Mouse (Mus musculus): ENCODE measurements around the gene Bcar1. TPM values are rescaled to one million over a fixed set of nuclear protein-coding genes. Genes with fewer than 3 reads are reported as not detected.

Bcar1 gene
- polyA plus RNA-seq, 1 experiment from 2014 or later = 38.5 TPM

DNA sequence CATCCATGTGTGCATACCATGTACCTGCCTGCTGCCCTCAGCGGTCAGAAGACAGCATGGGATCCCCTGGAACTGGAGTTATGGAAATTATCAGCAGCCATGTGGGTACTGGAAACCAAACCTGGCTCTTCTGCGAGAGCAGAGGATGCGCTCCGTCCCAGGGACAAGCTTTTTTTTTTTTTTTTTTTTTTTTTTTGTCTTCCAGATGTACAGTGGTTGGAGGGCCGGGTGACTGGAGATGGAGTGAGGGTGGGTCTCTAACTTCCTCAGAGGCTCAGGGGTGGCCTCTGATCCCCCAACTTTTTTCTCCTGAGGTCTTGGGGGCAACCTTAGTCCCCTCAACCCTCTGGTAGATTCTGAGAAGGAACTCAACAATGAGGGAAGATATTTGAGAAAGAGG lies 1.5 kb upstream of the Bcar1 start:
- no peaks in the 10 kb centered on the region for H3K9me3 ChIP-seq (replicated peaks; ENCODE audit: control insufficient read depth, low read length)
- H3K4me1 ChIP-seq (ENCODE audit: control insufficient read depth, insufficient read depth, low read length) = peaks cover 60% of the 10 kb centered on the region
- peak overlapping the region; percentile 25; the same call in 1 of the 2 replicates for H3K4me3 ChIP-seq (replicated peaks; ENCODE audit: low read length)
- H3K9ac ChIP-seq (ENCODE audit: low read length) = peak overlapping the region; percentile 59
- no peaks in the 10 kb centered on the region for H3K36me3 ChIP-seq (ENCODE audit: control insufficient read depth, insufficient read depth, low read length)
- no peak for ATAC-seq (ENCODE audit: insufficient read depth, low FRiP score)
- peak overlapping the region; percentile 90 for H3K27ac ChIP-seq (ENCODE audit: low read length)
- peak overlapping the region; percentile 49 for H3K4me2 ChIP-seq (ENCODE audit: low read depth, low read length)
- H3K27me3 ChIP-seq (ENCODE audit: control insufficient read depth, insufficient read depth, low read length) = no peaks in the 10 kb centered on the region
- WGBS = 67% methylated on average over 5 of the region's 5 CpGs

DNA sequence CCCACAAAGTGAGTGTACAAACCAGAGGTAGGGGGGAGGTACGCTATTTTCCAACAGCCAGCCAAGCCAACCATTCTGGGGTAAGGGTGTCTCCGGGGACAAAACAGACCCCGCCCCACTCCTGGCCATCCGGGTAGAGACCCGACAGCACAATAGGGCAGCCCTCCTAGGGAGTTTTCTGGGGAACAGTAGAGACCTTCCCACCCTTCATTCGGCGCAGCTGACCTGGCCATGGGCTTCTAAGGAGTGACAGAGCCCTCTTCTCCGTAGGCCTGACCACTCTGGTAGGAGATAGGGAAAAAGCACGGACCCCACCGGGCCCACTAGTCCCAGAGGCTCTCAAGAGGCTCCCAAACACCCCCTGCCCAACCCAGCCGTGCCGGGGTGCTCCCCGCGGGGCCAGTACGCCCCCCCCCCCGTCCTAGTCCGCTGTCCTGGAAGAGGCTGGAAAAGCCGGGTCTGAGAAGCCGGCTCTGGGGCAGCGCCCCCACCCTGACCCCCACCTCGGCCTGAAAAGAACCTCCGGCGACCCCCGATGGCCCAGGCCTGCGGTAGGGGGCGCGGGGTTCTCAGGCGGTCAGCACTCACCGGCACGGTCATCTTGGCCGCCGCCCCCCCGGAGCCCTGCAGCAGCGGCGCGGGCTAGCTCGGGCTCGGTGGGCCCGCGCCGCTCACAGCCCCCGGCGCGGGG lies 363 bp downstream of the Bcar1 start:
- peak overlapping the region; percentile 87 for H3K4me3 ChIP-seq (replicated peaks; ENCODE audit: low read length)
- peak overlapping the region; percentile 80 for H3K4me2 ChIP-seq (ENCODE audit: low read depth, low read length)
- peak overlapping the region; percentile 94 for H3K9ac ChIP-seq (ENCODE audit: low read length)
- H3K27ac ChIP-seq (ENCODE audit: low read length) = peak overlapping the region; percentile 90
- H3K27me3 ChIP-seq (ENCODE audit: control insufficient read depth, insufficient read depth, low read length) = no peaks in the 10 kb centered on the region
- 0% methylated on average over 43 of the region's 44 CpGs for WGBS
- peaks cover 69% of the 10 kb centered on the region for H3K4me1 ChIP-seq (ENCODE audit: control insufficient read depth, insufficient read depth, low read length)
- no peaks in the 10 kb centered on the region for H3K9me3 ChIP-seq (replicated peaks; ENCODE audit: control insufficient read depth, low read length)
- ATAC-seq (ENCODE audit: insufficient read depth, low FRiP score) = 0 out of 2 replicates have a peak, but pooled peaks have one; percentile 1
- no peaks in the 10 kb centered on the region for H3K36me3 ChIP-seq (ENCODE audit: control insufficient read depth, insufficient read depth, low read length)

DNA sequence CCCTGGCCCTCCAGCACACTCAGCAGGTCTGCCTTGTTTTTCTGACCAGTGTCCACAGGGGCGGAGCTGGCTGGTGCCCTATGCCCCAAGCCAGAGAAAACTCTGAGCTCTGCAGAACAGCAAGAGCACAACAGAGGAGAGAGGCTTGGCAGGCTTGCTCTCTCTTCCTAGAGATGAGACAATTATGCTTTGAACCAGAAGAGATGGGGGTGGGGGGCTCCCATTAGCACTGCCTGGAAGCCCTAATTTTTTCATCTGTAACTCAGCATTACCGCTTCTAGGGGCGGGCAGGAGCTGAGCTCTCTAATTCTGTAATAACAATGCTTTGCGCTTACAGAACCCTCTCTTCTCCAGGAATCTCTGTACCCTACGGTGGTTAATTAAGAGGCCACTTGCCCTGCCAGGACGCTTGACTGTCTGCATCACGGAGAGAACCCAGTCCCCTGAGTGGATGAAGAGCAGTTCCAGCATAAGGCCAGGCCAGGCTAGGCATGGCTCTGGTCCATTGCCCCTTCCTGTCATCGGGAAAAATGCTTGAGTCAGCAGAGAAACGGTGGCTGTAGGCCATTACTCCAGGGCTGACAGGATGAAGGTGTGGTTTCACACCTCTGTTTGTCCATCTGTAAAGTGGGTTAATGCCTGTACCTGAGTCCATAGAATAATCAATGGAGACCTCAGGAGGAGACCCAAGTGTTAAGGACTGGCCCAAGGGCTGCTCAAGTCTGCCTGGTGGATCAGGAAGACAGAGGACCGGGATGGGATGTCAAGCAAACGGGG lies 1.2 kb downstream of the Bcar1 start:
- Histone ChIP-seq H3K9ac (ENCODE audit: low read length) (peak overlapping the region; percentile 94), H3K27ac (ENCODE audit: low read length) (peak overlapping the region; percentile 90), H3K9me3 (replicated peaks; ENCODE audit: control insufficient read depth, low read length) (no peaks in the 10 kb centered on the region), H3K4me2 (ENCODE audit: low read depth, low read length) (peak overlapping the region; percentile 80), H3K4me1 (ENCODE audit: control insufficient read depth, insufficient read depth, low read length) (peaks cover 69% of the 10 kb centered on the region), H3K36me3 (ENCODE audit: control insufficient read depth, insufficient read depth, low read length) (no peaks in the 10 kb centered on the region), H3K27me3 (ENCODE audit: control insufficient read depth, insufficient read depth, low read length) (no peaks in the 10 kb centered on the region), H3K4me3 (replicated peaks; ENCODE audit: low read length) (peak overlapping the region; percentile 87)
- 15% methylated on average over 11 of the region's 11 CpGs for WGBS
- ATAC-seq (ENCODE audit: insufficient read depth, low FRiP score) = no peak

DNA sequence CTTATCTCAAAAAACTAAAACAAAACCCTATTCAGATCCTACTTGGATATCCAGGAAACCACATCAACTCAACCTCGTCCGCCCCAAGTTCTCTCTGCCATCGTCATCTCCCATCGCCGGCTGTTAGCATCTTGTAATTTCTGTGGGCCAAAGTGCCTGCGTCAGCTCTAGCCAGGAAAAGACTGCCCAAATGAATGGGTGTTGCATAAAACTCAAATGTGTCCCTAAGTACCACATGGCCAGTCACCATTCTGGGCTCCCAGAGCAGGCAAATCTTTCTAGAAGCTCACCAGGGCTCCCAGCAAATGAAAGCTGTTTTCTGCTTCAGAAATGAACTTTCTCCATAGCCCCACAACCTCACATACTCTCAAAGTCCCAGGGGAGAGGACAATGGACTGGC lies 2.1 kb downstream of the Bcar1 start:
- WGBS = 60% methylated on average over 6 of the region's 6 CpGs

DNA sequence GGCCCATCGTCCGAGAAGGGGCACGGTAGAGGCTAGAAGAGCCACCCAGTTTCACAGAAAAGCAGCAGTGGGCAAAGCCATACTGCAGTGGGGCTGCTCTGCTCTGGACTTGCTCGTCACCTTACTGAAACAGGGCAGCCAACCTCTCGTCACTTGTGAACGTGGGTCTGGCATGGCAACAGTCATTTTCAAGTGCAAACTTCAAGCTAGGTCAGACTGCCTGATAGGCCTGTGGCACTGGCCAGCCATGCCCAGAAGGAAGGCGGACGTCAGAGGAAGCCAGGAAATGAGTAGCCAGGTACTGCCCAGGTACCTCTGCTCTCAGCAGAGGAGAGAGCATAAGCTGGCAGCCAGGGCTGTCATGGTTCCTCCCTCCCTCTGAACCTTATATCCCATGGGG lies 2.6 kb downstream of the Bcar1 start:
- Histone ChIP-seq H3K27me3 (ENCODE audit: control insufficient read depth, insufficient read depth, low read length) (no peaks in the 10 kb centered on the region), H3K36me3 (ENCODE audit: control insufficient read depth, insufficient read depth, low read length) (no peaks in the 10 kb centered on the region), H3K4me2 (ENCODE audit: low read depth, low read length) (peak overlapping the region; percentile 80), H3K9ac (ENCODE audit: low read length) (peak overlapping the region; percentile 51; the same call in 1 of the 2 replicates), H3K4me3 (replicated peaks; ENCODE audit: low read length) (no peak overlapping the region), H3K27ac (ENCODE audit: low read length) (0 out of 2 replicates have a peak overlapping the region, but pooled peaks have one; percentile 26), H3K4me1 (ENCODE audit: control insufficient read depth, insufficient read depth, low read length) (peaks cover 70% of the 10 kb centered on the region), H3K9me3 (replicated peaks; ENCODE audit: control insufficient read depth, low read length) (no peaks in the 10 kb centered on the region)
- ATAC-seq (ENCODE audit: insufficient read depth, low FRiP score) = no peak
- 75% methylated on average over 8 of the region's 8 CpGs for WGBS

More for the DNA sequence above, 2.1 kb downstream of the Bcar1 start:
- Histone ChIP-seq H3K27ac (ENCODE audit: low read length) (peak overlapping the region; percentile 90; the same call in 1 of the 2 replicates), H3K4me2 (ENCODE audit: low read depth, low read length) (peak overlapping the region; percentile 80), H3K9me3 (replicated peaks; ENCODE audit: control insufficient read depth, low read length) (no peaks in the 10 kb centered on the region), H3K27me3 (ENCODE audit: control insufficient read depth, insufficient read depth, low read length) (no peaks in the 10 kb centered on the region), H3K4me3 (replicated peaks; ENCODE audit: low read length) (0 out of 2 replicates have a peak overlapping the region, but pooled peaks have one; percentile 87), H3K9ac (ENCODE audit: low read length) (peak overlapping the region; percentile 94; the same call in 1 of the 2 replicates), H3K36me3 (ENCODE audit: control insufficient read depth, insufficient read depth, low read length) (no peaks in the 10 kb centered on the region), H3K4me1 (ENCODE audit: control insufficient read depth, insufficient read depth, low read length) (peaks cover 70% of the 10 kb centered on the region)
- no peak for ATAC-seq (ENCODE audit: insufficient read depth, low FRiP score)

DNA sequence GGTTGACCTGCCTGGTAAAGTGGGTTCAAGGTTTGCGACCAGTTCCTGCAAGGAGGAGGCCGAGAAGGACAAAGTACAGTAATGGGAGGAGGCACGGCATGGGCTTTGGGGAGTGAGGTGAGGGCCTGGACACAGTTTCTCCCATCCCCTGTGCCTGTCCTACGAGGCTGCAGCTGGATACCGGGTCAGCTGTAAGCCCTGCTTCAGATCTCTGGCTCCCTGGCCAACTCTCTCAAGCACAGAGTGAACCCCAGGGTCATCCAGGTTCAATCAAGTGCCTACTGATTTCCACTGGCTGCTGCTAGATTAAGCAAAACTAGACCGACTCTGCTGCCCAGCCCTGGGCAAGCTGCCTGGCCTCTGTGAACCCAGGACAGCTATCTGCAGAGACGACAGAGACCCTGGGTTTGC lies 3.3 kb downstream of the Bcar1 start:
- Histone ChIP-seq H3K9me3 (replicated peaks; ENCODE audit: control insufficient read depth, low read length) (no peaks in the 10 kb centered on the region), H3K36me3 (ENCODE audit: control insufficient read depth, insufficient read depth, low read length) (no peaks in the 10 kb centered on the region), H3K9ac (ENCODE audit: low read length) (peak overlapping the region; percentile 51), H3K4me3 (replicated peaks; ENCODE audit: low read length) (no peak overlapping the region), H3K4me1 (ENCODE audit: control insufficient read depth, insufficient read depth, low read length) (peaks cover 71% of the 10 kb centered on the region), H3K27me3 (ENCODE audit: control insufficient read depth, insufficient read depth, low read length) (no peaks in the 10 kb centered on the region), H3K4me2 (ENCODE audit: low read depth, low read length) (no peak overlapping the region), H3K27ac (ENCODE audit: low read length) (peak overlapping the region; percentile 1; the same call in 1 of the 2 replicates)
- no peak for ATAC-seq (ENCODE audit: insufficient read depth, low FRiP score)
- 57% methylated on average over 7 of the region's 7 CpGs for WGBS

DNA sequence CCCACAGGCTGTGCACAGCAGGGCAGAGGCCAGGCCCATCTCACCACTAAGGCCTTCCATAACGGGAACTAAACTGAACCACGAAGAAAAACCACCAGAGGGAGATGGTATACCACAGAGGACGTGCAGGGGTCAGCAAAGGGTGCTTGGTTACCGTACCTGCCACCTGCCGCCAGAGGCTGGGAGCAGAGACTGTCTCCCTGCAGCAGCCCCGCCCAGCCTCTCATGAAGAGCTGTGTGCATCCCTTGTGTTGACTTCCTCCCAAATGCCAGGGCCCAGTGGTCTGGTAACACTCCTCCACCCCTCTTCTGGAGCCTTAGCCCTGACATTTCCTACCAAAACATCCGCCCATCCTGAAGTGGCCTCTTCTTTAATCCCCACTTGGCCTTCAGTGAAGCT lies 4.0 kb downstream of the Bcar1 start:
- no peak overlapping the region for H3K27ac ChIP-seq (ENCODE audit: low read length)
- H3K4me2 ChIP-seq (ENCODE audit: low read depth, low read length) = no peak overlapping the region
- H3K27me3 ChIP-seq (ENCODE audit: control insufficient read depth, insufficient read depth, low read length) = no peaks in the 10 kb centered on the region
- peaks cover 71% of the 10 kb centered on the region for H3K4me1 ChIP-seq (ENCODE audit: control insufficient read depth, insufficient read depth, low read length)
- no peaks in the 10 kb centered on the region for H3K36me3 ChIP-seq (ENCODE audit: control insufficient read depth, insufficient read depth, low read length)
- no peaks in the 10 kb centered on the region for H3K9me3 ChIP-seq (replicated peaks; ENCODE audit: control insufficient read depth, low read length)
- no peak for ATAC-seq (ENCODE audit: insufficient read depth, low FRiP score)
- WGBS = 44% methylated on average over 7 of the region's 7 CpGs
- H3K9ac ChIP-seq (ENCODE audit: low read length) = peak overlapping the region; percentile 10; the same call in 1 of the 2 replicates
- no peak overlapping the region for H3K4me3 ChIP-seq (replicated peaks; ENCODE audit: low read length)

DNA sequence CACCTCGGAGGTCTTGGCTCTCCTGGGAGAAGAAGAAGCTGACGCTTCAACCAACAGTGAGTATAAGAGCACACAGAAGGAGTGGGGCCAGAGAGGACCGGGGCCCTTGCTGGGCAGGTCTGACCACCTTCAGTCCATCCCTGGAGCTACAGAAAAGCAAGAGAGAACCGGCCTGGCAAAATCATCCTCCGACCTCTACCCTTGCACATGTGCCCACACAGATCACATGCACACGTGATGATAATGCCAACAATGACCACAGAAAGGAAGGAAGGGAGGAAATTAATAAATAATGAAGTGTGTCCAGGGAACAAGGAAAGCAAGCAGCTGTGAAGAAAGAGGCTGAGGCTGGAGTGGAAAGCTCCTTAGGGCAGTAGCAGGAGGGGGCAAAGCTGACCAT lies 4.7 kb downstream of the Bcar1 start:
- Histone ChIP-seq H3K36me3 (ENCODE audit: control insufficient read depth, insufficient read depth, low read length) (no peaks in the 10 kb centered on the region), H3K4me2 (ENCODE audit: low read depth, low read length) (no peak overlapping the region), H3K27ac (ENCODE audit: low read length) (no peak overlapping the region), H3K9ac (ENCODE audit: low read length) (no peak overlapping the region), H3K27me3 (ENCODE audit: control insufficient read depth, insufficient read depth, low read length) (no peaks in the 10 kb centered on the region), H3K4me1 (ENCODE audit: control insufficient read depth, insufficient read depth, low read length) (peaks cover 71% of the 10 kb centered on the region), H3K4me3 (replicated peaks; ENCODE audit: low read length) (no peak overlapping the region), H3K9me3 (replicated peaks; ENCODE audit: control insufficient read depth, low read length) (no peaks in the 10 kb centered on the region)
- 46% methylated on average over 6 of the region's 6 CpGs for WGBS
- ATAC-seq (ENCODE audit: insufficient read depth, low FRiP score) = no peak

DNA sequence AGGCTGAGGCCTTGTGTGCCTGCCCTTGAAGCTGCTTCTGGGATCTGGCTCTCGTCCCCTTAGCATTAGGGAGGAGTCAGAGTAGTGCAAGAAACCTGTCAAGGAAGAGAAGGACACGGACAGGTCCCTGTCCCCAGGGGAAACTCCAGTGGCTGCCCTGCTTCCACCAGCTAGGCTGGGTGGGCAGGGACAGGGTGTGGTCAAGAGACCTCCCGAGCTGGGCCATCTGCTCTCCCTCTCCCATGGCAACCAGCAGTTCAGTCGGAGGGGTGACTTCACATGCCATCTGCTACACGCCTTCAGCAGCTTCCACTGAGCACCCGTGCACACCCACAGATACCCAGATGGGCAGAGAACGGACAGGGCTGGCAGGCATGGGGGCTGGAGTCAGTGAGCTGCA lies 7.3 kb downstream of the Bcar1 start:
- Histone ChIP-seq H3K36me3 (ENCODE audit: control insufficient read depth, insufficient read depth, low read length) (no peaks in the 10 kb centered on the region), H3K4me1 (ENCODE audit: control insufficient read depth, insufficient read depth, low read length) (peaks cover 71% of the 10 kb centered on the region), H3K4me2 (ENCODE audit: low read depth, low read length) (no peak overlapping the region), H3K9me3 (replicated peaks; ENCODE audit: control insufficient read depth, low read length) (no peaks in the 10 kb centered on the region), H3K9ac (ENCODE audit: low read length) (peak overlapping the region; percentile 48; the same call in 1 of the 2 replicates), H3K27me3 (ENCODE audit: control insufficient read depth, insufficient read depth, low read length) (no peaks in the 10 kb centered on the region), H3K4me3 (replicated peaks; ENCODE audit: low read length) (no peak overlapping the region), H3K27ac (ENCODE audit: low read length) (peak overlapping the region; percentile 67; the same call in 1 of the 2 replicates)
- no peak for ATAC-seq (ENCODE audit: insufficient read depth, low FRiP score)
- 47% methylated on average over 7 of the region's 7 CpGs for WGBS

Measured in stomach, embryonic 16.5 days (tissue).